Mouse (Mus musculus) neural tube, embryonic 12.5 days (tissue): Measurements from ENCODE around the gene Arxes2. TPM values are rescaled to one million over a fixed set of nuclear protein-coding genes. Genes with fewer than 3 reads are reported as not detected.
A peak's percentile ranks its signal among the peaks of the same experiment; 100 is the strongest.
"Not testable (repeated sequence)": the region's sequence is repeated elsewhere in the genome, so short reads cannot be mapped to it uniquely, and the experiment has no call there.

ENCODE experiments used
- ATAC-seq: fragments of 200-750 bp; cut with Nextera tagmentation; 2 replicates; pipeline ENCODE4 v1.8.0; 2017; ENCODE audit warnings: low read depth, mild to moderate bottlenecking, moderate TSS enrichment, moderate library complexity; ENCODE audit not compliant: low FRiP score
- H3K27ac ChIP-seq: fragments of 300-500 bp; sonication (generic); 2 replicates; pipeline ENCODE4 v1.5.1; 2016
- H3K27me3 ChIP-seq: fragments of 300-500 bp; sonication (generic); replicated peaks from 2 replicates; pipeline ENCODE4 v1.6.1; 2016; ENCODE audit warnings: mild to moderate bottlenecking
- H3K36me3 ChIP-seq: fragments of 300-500 bp; sonication (generic); 2 replicates; pipeline ENCODE4 v1.6.1; 2016; ENCODE audit warnings: mild to moderate bottlenecking
- H3K4me1 ChIP-seq: fragments of 300-500 bp; sonication (generic); 2 replicates; pipeline ENCODE4 v1.6.1; 2016
- H3K4me2 ChIP-seq: fragments of 300-500 bp; sonication (generic); replicated peaks from 2 replicates; pipeline ENCODE4 v1.6.1; 2016; ENCODE audit warnings: mild to moderate bottlenecking
- H3K4me3 ChIP-seq: fragments of 300-500 bp; sonication (generic); 2 replicates; pipeline ENCODE4 v1.5.1; 2016
- H3K9ac ChIP-seq: fragments of 300-500 bp; sonication (generic); 2 replicates; pipeline ENCODE4 v1.6.1; 2016; ENCODE audit warnings: mild to moderate bottlenecking
- H3K9me3 ChIP-seq: fragments of 300-500 bp; sonication (generic); 2 replicates; pipeline ENCODE4 v1.6.1; 2016; ENCODE audit warnings: mild to moderate bottlenecking
- WGBS: fragments of 180-500 bp; shearing (Covaris S2); methylation state at CpG from one replicate; pipeline ENCODE4 v1.1.7; 2016; 5-methylcytosine and 5-hydroxymethylcytosine counted together
- polyA plus RNA-seq: library from polyadenylated mRNA; unstranded; fragments of >200 nt; fragmentation: Nextera tagmentation; extraction: Ambion mirVana; gene quantifications from 2 replicates; pipeline ENCODE4 v1.2.1, GENCODE M21; 2016

The Arxes2 gene
- 141 and 145 TPM in 2 replicates for polyA plus RNA-seq

- Histone ChIP-seq H3K4me3 (peak within 1 kb of the TSS; percentile 21; the same call in 1 of the 2 replicates), H3K4me2 (peak within 1 kb of the TSS; percentile 45)
- not testable (repeated sequence) for H3K27me3 ChIP-seq, H3K9ac ChIP-seq, H3K36me3 ChIP-seq, H3K4me1 ChIP-seq, H3K27ac ChIP-seq, H3K9me3 ChIP-seq
- peak; percentile 89 for ATAC-seq
- WGBS = 6% methylated on average over 15 of the region's 39 CpGs
Observed at GRCm38 (mm10) chrX:135993664-135994119, at the start of gene Arxes2. Arxes2 (plus strand) TSS chrX:135993824.

- Histone ChIP-seq H3K36me3 (no peaks in the 10 kb centered on the region), H3K27ac (no peak overlapping the region), H3K4me3 (no peak overlapping the region), H3K4me1 (no peaks in the 10 kb centered on the region), H3K9ac (no peak overlapping the region), H3K4me2 (no peak overlapping the region), H3K27me3 (no peaks in the 10 kb centered on the region), H3K9me3 (no peaks in the 10 kb centered on the region)
- 34% methylated on average over 1 of the region's 1 CpGs for WGBS
- ATAC-seq = peak; percentile 71
Observed at GRCm38 (mm10) chrX:135948699-135949437, 44.8 kb upstream of the Arxes2 start.

GRCm38 (mm10) chrX:135956988-135957690 lies 36.5 kb upstream of the Arxes2 start:
- H3K27me3 ChIP-seq = no peaks in the 10 kb centered on the region
- H3K4me3 ChIP-seq = no peak overlapping the region
- WGBS = 65% methylated on average over 1 of the region's 1 CpGs
- H3K4me1 ChIP-seq = no peaks in the 10 kb centered on the region
- no peak overlapping the region for H3K9ac ChIP-seq
- H3K9me3 ChIP-seq = no peaks in the 10 kb centered on the region
- H3K4me2 ChIP-seq = no peak overlapping the region
- peak; percentile 86 for ATAC-seq
- H3K27ac ChIP-seq = no peak overlapping the region
- no peaks in the 10 kb centered on the region for H3K36me3 ChIP-seq

DNA sequence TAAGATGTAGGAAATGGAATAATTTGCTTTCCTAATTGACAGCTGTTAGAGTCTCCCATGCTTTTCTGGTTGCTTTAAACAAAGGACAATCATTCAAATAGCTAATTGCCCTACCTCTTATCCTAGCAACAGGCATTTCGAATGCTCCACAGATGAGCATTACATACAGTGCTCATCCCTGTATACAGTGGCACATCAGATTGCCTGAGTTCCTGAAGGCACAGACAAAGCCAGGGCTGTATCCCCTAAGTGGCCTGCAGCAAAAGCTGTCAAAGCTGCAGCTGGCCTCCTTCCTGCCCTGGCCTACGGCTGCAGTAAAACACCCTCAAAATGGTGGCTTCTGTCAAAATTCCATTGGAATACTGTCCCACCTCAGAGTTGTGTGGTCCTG lies 35.9 kb upstream of the Arxes2 start:
- Histone ChIP-seq H3K27ac (no peak overlapping the region), H3K27me3 (no peaks in the 10 kb centered on the region)

DNA sequence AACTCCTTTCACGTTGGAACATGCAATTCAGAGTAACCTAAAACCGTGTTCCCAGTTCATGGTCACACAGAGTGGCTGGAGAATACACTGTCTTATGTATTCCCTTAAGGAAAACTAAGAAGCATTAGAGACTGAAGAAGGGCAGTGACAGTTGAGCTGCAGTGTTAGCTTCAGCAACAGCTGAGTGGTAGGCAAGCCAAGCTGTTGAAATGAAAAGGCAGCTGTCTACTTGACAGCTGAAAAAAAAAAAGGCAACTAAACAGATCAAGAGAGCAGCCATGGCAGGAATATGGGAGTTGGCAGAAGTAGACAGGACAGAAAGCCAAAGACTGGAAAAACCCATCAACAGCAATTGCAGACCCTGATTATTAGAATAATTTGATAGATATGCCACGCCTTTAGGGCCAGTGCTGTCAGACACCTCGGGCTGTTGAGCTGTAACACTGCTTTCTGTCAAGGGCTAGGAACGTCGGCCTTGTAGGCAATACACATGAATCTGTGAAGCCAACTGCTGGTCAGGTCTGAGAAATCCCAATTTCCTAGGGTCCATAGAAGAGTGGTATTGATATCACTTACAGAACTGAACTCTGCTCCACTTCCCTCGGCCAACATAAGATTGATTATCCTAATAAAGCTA lies 34.9 kb upstream of the Arxes2 start:
- Histone ChIP-seq H3K9ac (no peak overlapping the region), H3K4me2 (no peak overlapping the region), H3K27ac (no peak overlapping the region), H3K27me3 (no peaks in the 10 kb centered on the region), H3K4me1 (no peaks in the 10 kb centered on the region), H3K4me3 (no peak overlapping the region), H3K9me3 (no peaks in the 10 kb centered on the region), H3K36me3 (no peaks in the 10 kb centered on the region)
- ATAC-seq = no peak
- WGBS = 89% methylated on average over 7 of the region's 7 CpGs

More for the DNA sequence above, 35.9 kb upstream of the Arxes2 start:
- H3K4me1 ChIP-seq = no peaks in the 10 kb centered on the region
- peak; percentile 77 for ATAC-seq
- no peaks in the 10 kb centered on the region for H3K36me3 ChIP-seq
- no peaks in the 10 kb centered on the region for H3K9me3 ChIP-seq
- no peak overlapping the region for H3K4me3 ChIP-seq
- H3K9ac ChIP-seq = no peak overlapping the region
- WGBS = 69% methylated on average over 2 of the region's 2 CpGs
- no peak overlapping the region for H3K4me2 ChIP-seq

- Histone ChIP-seq H3K4me1 (no peaks in the 10 kb centered on the region), H3K36me3 (no peaks in the 10 kb centered on the region), H3K4me2 (no peak overlapping the region), H3K27ac (no peak overlapping the region), H3K4me3 (no peak overlapping the region), H3K9me3 (no peaks in the 10 kb centered on the region), H3K9ac (no peak overlapping the region), H3K27me3 (no peaks in the 10 kb centered on the region)
- no peak for ATAC-seq
- 89% methylated on average over 4 of the region's 4 CpGs for WGBS
Observed at GRCm38 (mm10) chrX:135959536-135959935, 34.1 kb upstream of the Arxes2 start.

DNA sequence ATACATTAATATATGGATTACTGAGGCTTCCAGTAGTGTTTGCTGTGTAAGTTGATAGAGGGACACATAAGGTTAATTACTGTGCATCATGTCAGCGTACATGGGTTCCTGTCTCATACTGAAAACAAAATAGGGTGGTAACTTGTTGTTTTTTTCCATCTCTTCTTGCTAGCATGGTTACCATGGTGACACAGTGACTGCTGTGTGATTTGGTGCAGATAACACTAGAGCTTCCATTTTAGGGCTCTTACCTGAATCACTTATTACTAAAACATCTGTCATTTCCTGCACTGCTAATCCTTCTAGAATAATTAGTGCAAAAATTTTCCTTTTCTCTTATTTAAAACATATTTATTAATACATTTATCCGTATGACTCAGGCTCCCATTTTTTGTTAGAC lies 31.3 kb upstream of the Arxes2 start:
- Histone ChIP-seq H3K9ac (no peak overlapping the region), H3K27ac (no peak overlapping the region)
- ATAC-seq = no peak

GRCm38 (mm10) chrX:135963130-135963529 lies 30.5 kb upstream of the Arxes2 start:
- Histone ChIP-seq H3K27ac (no peak overlapping the region), H3K27me3 (no peaks in the 10 kb centered on the region), H3K4me3 (no peak overlapping the region), H3K36me3 (no peaks in the 10 kb centered on the region), H3K9me3 (no peaks in the 10 kb centered on the region), H3K4me2 (no peak overlapping the region), H3K9ac (no peak overlapping the region), H3K4me1 (no peaks in the 10 kb centered on the region)
- WGBS = 25% methylated on average over 6 of the region's 6 CpGs
- peak; percentile 63 for ATAC-seq

More for the DNA sequence above, 31.3 kb upstream of the Arxes2 start:
- H3K4me1 ChIP-seq = no peaks in the 10 kb centered on the region
- H3K4me3 ChIP-seq = no peak overlapping the region
- H3K27me3 ChIP-seq = no peaks in the 10 kb centered on the region
- no peaks in the 10 kb centered on the region for H3K36me3 ChIP-seq
- H3K9me3 ChIP-seq = no peaks in the 10 kb centered on the region
- WGBS = 63% methylated on average over 2 of the region's 2 CpGs
- no peak overlapping the region for H3K4me2 ChIP-seq

- Histone ChIP-seq H3K9ac (no peak overlapping the region), H3K4me1 (no peaks in the 10 kb centered on the region), H3K36me3 (no peaks in the 10 kb centered on the region), H3K9me3 (no peaks in the 10 kb centered on the region), H3K27ac (no peak overlapping the region), H3K4me3 (no peak overlapping the region), H3K4me2 (no peak overlapping the region), H3K27me3 (no peaks in the 10 kb centered on the region)
- ATAC-seq = peak; percentile 76
- WGBS = 23% methylated on average over 3 of the region's 3 CpGs
Observed at GRCm38 (mm10) chrX:135963629-135964028, 30.0 kb upstream of the Arxes2 start.

GRCm38 (mm10) chrX:135973597-135974423 lies 19.8 kb upstream of the Arxes2 start:
- Histone ChIP-seq H3K9me3 (no peaks in the 10 kb centered on the region), H3K36me3 (no peaks in the 10 kb centered on the region)

DNA sequence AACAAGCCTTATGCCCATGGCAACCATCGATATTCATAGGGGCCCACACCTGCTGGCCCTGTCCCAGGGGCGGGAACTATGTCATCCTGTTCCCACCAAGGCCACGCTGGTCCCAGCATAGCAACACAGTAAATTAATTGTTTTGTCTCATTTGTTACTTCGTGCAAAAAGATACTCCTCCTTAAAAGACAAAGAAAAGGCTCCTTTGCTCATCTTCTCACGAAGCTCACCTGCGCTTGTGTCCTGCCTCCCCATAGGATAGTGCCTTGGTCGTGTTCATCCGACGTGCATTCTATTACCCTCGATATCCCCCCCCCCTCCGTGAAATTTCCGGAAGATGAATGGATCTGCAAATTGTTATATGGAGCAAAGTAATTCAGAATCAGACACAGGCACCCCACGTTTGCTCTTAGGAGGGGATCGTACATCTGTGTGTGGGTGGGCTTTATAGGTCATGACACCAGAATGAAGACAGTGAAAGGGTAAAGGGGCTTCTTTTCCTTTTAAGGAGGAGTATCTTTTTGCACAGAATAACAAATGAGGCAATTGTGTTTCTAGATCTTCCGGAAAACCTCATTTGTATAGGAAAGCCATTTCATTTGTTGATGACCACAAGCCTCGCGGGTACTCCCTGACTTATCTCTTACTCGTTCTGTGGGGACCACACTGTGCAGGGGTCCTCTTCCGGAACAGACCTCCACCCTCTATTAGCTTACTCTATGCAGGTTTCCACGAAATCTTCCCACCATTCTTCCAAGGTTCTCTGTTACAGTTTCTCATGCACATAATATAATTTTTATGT lies 19.0 kb upstream of the Arxes2 start:
- Histone ChIP-seq H3K27ac (no peak overlapping the region), H3K4me2 (peak overlapping the region; percentile 33; the same call in 1 of the 2 replicates), H3K27me3 (no peaks in the 10 kb centered on the region), H3K9ac (no peak overlapping the region), H3K9me3 (no peaks in the 10 kb centered on the region), H3K4me3 (no peak overlapping the region), H3K36me3 (no peaks in the 10 kb centered on the region), H3K4me1 (no peaks in the 10 kb centered on the region)
- 53% methylated on average over 20 of the region's 20 CpGs for WGBS
- ATAC-seq = peak; percentile 72; the same call in 1 of the 2 replicates

More at GRCm38 (mm10) chrX:135973597-135974423, 19.8 kb upstream of the Arxes2 start:
- H3K27ac ChIP-seq = no peak overlapping the region
- H3K4me3 ChIP-seq = no peak overlapping the region
- ATAC-seq = no peak
- H3K27me3 ChIP-seq = no peaks in the 10 kb centered on the region
- no peaks in the 10 kb centered on the region for H3K4me1 ChIP-seq
- no peak overlapping the region for H3K9ac ChIP-seq
- no peak overlapping the region for H3K4me2 ChIP-seq
- WGBS = 73% methylated on average over 10 of the region's 10 CpGs
